Mouse (Mus musculus): ENCODE data around the gene T.

GRCm38 (mm10) chr17:8429896-8430295, 4.3 kb upstream of the T start:
- TF ChIP-seq POLR2A (IDR thresholded peaks at IDR 0.05; ENCODE audit: low read depth, low read length) (no peak), CTCF (IDR thresholded peaks at IDR 0.05; ENCODE audit: extremely low read depth, insufficient read depth, insufficient read length, insufficient replicate concordance) (no peak)

All from spleen, adult 2 months (tissue).